Mouse (Mus musculus): ENCODE results near the gene Robo4. TPM values are rescaled to one million over a fixed set of nuclear protein-coding genes. Genes with fewer than 3 reads are reported as not detected.

Robo4 gene
- total and polyA plus RNA-seq, 3 experiments, result not detected

GRCm38 (mm10) chr9:37418791-37419190, 17.1 kb downstream of the Robo4 start:
- DNase-seq (ENCODE audit: low read depth, low spot score), result peak; percentile 36
- Histone ChIP-seq H3K36me3 (ENCODE audit: control insufficient read depth in 1 of 2, insufficient read depth in 2 of 2, low read length in 2 of 2) (no peaks in the 10 kb centered on the region; a peak in 1 of 4 replicates), H3K4me1 (ENCODE audit: control insufficient read depth in 1 of 2, insufficient read depth in 2 of 2, low read length in 2 of 2) (peaks cover 0 to 5% of the 10 kb centered on the region in 2 experiments; a peak in 1 of 4 replicates)

DNA sequence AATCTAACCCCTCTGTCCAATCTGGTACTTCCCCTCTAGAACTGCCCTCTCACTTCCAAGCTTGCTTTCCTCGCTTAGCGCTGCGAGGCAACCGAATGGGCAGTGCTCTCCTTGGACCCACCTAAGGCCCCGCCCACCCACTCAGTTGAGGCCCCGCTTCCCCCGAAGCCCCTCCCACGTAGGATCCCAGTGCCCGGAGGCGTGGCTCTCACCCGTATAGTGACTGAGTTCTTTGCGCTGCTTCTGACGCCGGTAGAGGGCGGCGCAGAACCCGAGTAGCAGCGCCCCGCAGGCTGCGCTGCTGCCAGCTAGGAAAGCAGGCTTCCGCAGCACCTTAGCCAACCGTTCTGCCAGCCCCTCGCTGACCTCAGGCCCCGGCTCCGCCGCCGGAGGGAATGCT, 19.0 kb downstream of the Robo4 start:
- TF ChIP-seq ZC3H11A (IDR thresholded peaks at IDR 0.05; ENCODE audit: low read depth, low read length) (no peak), TAL1 (IDR thresholded peaks at IDR 0.05; ENCODE audit: low read length) (no peak), GATA1 (IDR thresholded peaks at IDR 0.05; ENCODE audit: low read depth, low read length) (no peak), CHD1 (IDR thresholded peaks at IDR 0.05; ENCODE audit: low read depth, low read length) (no peak), GABPA (IDR thresholded peaks at IDR 0.05; ENCODE audit: low read depth, low read length) (no peak), EP300 (IDR thresholded peaks at IDR 0.05; ENCODE audit: low read depth in 1 of 2, low read length in 2 of 2) (no peak), SIN3A (IDR thresholded peaks at IDR 0.05; ENCODE audit: low read length) (peak; percentile 35), RAD21 (IDR thresholded peaks at IDR 0.05; ENCODE audit: low read depth, low read length) (peak; percentile 40), RCOR1 (IDR thresholded peaks at IDR 0.05; ENCODE audit: low read depth, low read length) (no peak), NRF1 (IDR thresholded peaks at IDR 0.05; ENCODE audit: insufficient read depth, low read depth, low read length, poor library complexity, severe bottlenecking) (peak; percentile 39; the same call in 1 of the 2 replicates), SMC3 (IDR thresholded peaks at IDR 0.05; ENCODE audit: low read depth, low read length) (peak; percentile 54), MAX (IDR thresholded peaks at IDR 0.05; ENCODE audit: low read length) (no peak), MEF2A (IDR thresholded peaks at IDR 0.05; ENCODE audit: extremely low read depth, insufficient replicate concordance, low read depth, low read length, poor library complexity, severe bottlenecking) (no peak), ELF1 (IDR thresholded peaks at IDR 0.05; ENCODE audit: low read depth, low read length) (0 out of 2 replicates have a peak, but pooled peaks have one; percentile 15), USF2 (IDR thresholded peaks at IDR 0.05; ENCODE audit: borderline replicate concordance in 1 of 2, insufficient read depth in 1 of 2, low read depth in 1 of 2, low read length in 2 of 2) (no peak), JUND (IDR thresholded peaks at IDR 0.05; ENCODE audit: low read depth, low read length) (no peak), E2F4 (IDR thresholded peaks at IDR 0.05; ENCODE audit: borderline replicate concordance, low read depth, low read length) (no peak), ZNF384 (IDR thresholded peaks at IDR 0.05; ENCODE audit: low read depth, low read length) (no peak), UBTF (IDR thresholded peaks at IDR 0.05; ENCODE audit: borderline replicate concordance, insufficient read depth, low read depth, low read length) (0 out of 2 replicates have a peak, but pooled peaks have one; percentile 47), CTCF (IDR thresholded peaks at IDR 0.05 in 2 of 3, conservative IDR thresholded peaks at IDR 0.05 in 1 of 3; ENCODE audit: control insufficient read depth in 1 of 3, insufficient read depth in 1 of 3, low read depth in 2 of 3, low read length in 3 of 3, poor library complexity in 1 of 3, severe bottlenecking in 1 of 3) (peak in 2 of 3 experiments; percentile 74; a peak in 5 of 6 replicates), HCFC1 (IDR thresholded peaks at IDR 0.05; ENCODE audit: low read depth, low read length) (no peak), MAZ (IDR thresholded peaks at IDR 0.05; ENCODE audit: low read depth, low read length) (no peak), POLR2AphosphoS2 (IDR thresholded peaks at IDR 0.05; ENCODE audit: low read length) (no peak), TBP (IDR thresholded peaks at IDR 0.05; ENCODE audit: low read depth, low read length) (no peak), ZMIZ1 (IDR thresholded peaks at IDR 0.05; ENCODE audit: low read depth, low read length) (no peak), TCF12 (IDR thresholded peaks at IDR 0.05; ENCODE audit: low read depth, low read length) (0 out of 2 replicates have a peak, but pooled peaks have one; percentile 16)
- Histone ChIP-seq H3K27ac (ENCODE audit: control insufficient read depth, low read depth, low read length) (no peak overlapping the region), H3K36me3 (ENCODE audit: control insufficient read depth in 1 of 2, insufficient read depth in 2 of 2, low read length in 2 of 2) (no peaks in the 10 kb centered on the region; a peak in 1 of 4 replicates)

More at GRCm38 (mm10) chr9:37418791-37419190, 17.1 kb downstream of the Robo4 start:
- Histone ChIP-seq H3K9me3 (replicated peaks; ENCODE audit: insufficient read depth, low read length) (no peaks in the 10 kb centered on the region), H3K27ac (ENCODE audit: control insufficient read depth, low read depth, low read length) (no peak overlapping the region), H3K4me3 (ENCODE audit: control insufficient read depth in 1 of 2, insufficient read depth in 1 of 2, low read depth in 2 of 2, low read length in 2 of 2) (no peak overlapping the region), H3K27me3 (ENCODE audit: control insufficient read depth in 1 of 2, insufficient read depth in 2 of 2, low read length in 2 of 2) (peaks cover 7 to 13% of the 10 kb centered on the region in 2 experiments), H3K9ac (ENCODE audit: control insufficient read depth, low read depth, low read length, poor library complexity, severe bottlenecking) (no peak overlapping the region), H3K79me2 (ENCODE audit: control insufficient read depth, insufficient read depth, low read length, poor library complexity) (no peaks in the 10 kb centered on the region)
- TF ChIP-seq TAL1 (IDR thresholded peaks at IDR 0.05; ENCODE audit: low read length) (peak; percentile 36), EP300 (IDR thresholded peaks at IDR 0.05; ENCODE audit: low read depth in 1 of 2, low read length in 2 of 2) (0 out of 4 replicates have a peak, but pooled peaks of 1 of the 2 experiments have one; percentile 12), KAT2A (conservative IDR thresholded peaks at IDR 0.05; ENCODE audit: low read depth, low read length) (no peak), E2F4 (IDR thresholded peaks at IDR 0.05; ENCODE audit: borderline replicate concordance, low read depth, low read length) (no peak), POLR2A (IDR thresholded peaks at IDR 0.05; ENCODE audit: control insufficient read depth in 1 of 2, insufficient read depth in 1 of 2, low read depth in 1 of 2, low read length in 2 of 2, poor library complexity in 1 of 2) (no peak)

More for the DNA sequence above, 19.0 kb downstream of the Robo4 start:
- Histone ChIP-seq H3K9ac (ENCODE audit: control insufficient read depth, low read depth, low read length, poor library complexity, severe bottlenecking) (peak overlapping the region; percentile 71), H3K4me1 (ENCODE audit: control insufficient read depth in 1 of 2, insufficient read depth in 2 of 2, low read length in 2 of 2) (peaks cover 0 to 5% of the 10 kb centered on the region in 2 experiments; a peak in 1 of 4 replicates), H3K79me2 (ENCODE audit: control insufficient read depth, insufficient read depth, low read length, poor library complexity) (no peaks in the 10 kb centered on the region), H3K9me3 (replicated peaks; ENCODE audit: insufficient read depth, low read length) (no peaks in the 10 kb centered on the region), H3K27me3 (ENCODE audit: control insufficient read depth in 1 of 2, insufficient read depth in 2 of 2, low read length in 2 of 2) (peaks cover 4 to 9% of the 10 kb centered on the region in 2 experiments), H3K4me3 (ENCODE audit: control insufficient read depth in 1 of 2, insufficient read depth in 1 of 2, low read depth in 2 of 2, low read length in 2 of 2) (peak overlapping the region; percentile 55 to 77)
- DNase-seq (ENCODE audit: low read depth, low spot score), result peak; percentile 92

Data from MEL (cell line).